11 mouse cellular contexts compared by ENCODE assay signal in genomic region chr8:78002071-78002470, GRCm38 (mm10).
DNase-seq lines count a peak whose midpoint lies in the region; ATAC-seq lines count a peak whose summit lies in the region.
"Had no signal": no experiment of that assay in that cellular context is flagged by ENCODE, and none has a peak within 500 bp of the region (broad histone marks: within the 10 kb centered on the region; RNA-seq: fewer than 3 reads in every experiment).

No protein-coding gene starts in this region.

- H3K27ac ChIP-seq in hindbrain, embryonic 15.5 days (replicated peaks) = no peak overlapping the region
- H3K27ac ChIP-seq in hindbrain, embryonic 10.5 days = no peak overlapping the region

- ATAC-seq in hindbrain, embryonic 15.5 days (ENCODE audit: low FRiP score, low read depth) = peak; percentile 23; the same call in 1 of the 2 replicates
- no peak for ATAC-seq in megakaryocyte, adult 5-6 weeks (ENCODE audit: poor library complexity, severe bottlenecking)
- no peak for ATAC-seq in megakaryocyte progenitor cell, adult 5-6 weeks (replicated peaks; ENCODE audit: poor library complexity)

- no peak overlapping the region for H3K9ac ChIP-seq in hindbrain, embryonic 15.5 days

- no peaks in the 10 kb centered on the region for H3K9me3 ChIP-seq in hindbrain, embryonic 15.5 days
- H3K9me3 ChIP-seq in hindbrain, embryonic 10.5 days = no peaks in the 10 kb centered on the region

- no peak overlapping the region for H3K4me3 ChIP-seq in hindbrain, embryonic 15.5 days
- no peak overlapping the region for H3K4me3 ChIP-seq in hindbrain, embryonic 10.5 days

- WGBS in hindbrain, embryonic 15.5 days = 20% methylated on average over 3 of the region's 3 CpGs
- 28% methylated on average over 3 of the region's 3 CpGs for WGBS in hindbrain, embryonic 10.5 days

- no peak for DNase-seq in hindbrain, embryonic 10.5 days (ENCODE audit: low spot score)
- DNase-seq in Muller cell, postnatal 12 days (ENCODE audit: inconsistent ontology term) = peak; percentile 49
- peak; percentile 55 for DNase-seq in brain, adult 2 months (ENCODE audit: low read depth, low spot score)
- DNase-seq in forelimb bud, embryonic 11.5 days (ENCODE audit: low read depth, low spot score) = peak; percentile 29
- no peak for DNase-seq in layer of hippocampus, adult 9-10 months (ENCODE audit: low spot score)
- DNase-seq: adrenal gland, postnatal 10 days; cerebellum, postnatal 14 days; kidney, adult 9 months had no signal

- 0 out of 2 replicates have a peak, but pooled peaks cover 4% of the 10 kb centered on the region for H3K4me1 ChIP-seq in hindbrain, embryonic 15.5 days (replicated peaks)
- H3K4me1 ChIP-seq in hindbrain, embryonic 10.5 days (replicated peaks) = peaks cover 12% of the 10 kb centered on the region

- H3K27me3 ChIP-seq in hindbrain, embryonic 15.5 days = no peaks in the 10 kb centered on the region
- H3K27me3 ChIP-seq in hindbrain, embryonic 10.5 days (ENCODE audit: insufficient read depth, poor library complexity, severe bottlenecking) = no peaks in the 10 kb centered on the region

- no peak overlapping the region for H3K4me2 ChIP-seq in hindbrain, embryonic 15.5 days

- H3K36me3 ChIP-seq in hindbrain, embryonic 15.5 days = no peaks in the 10 kb centered on the region
- H3K36me3 ChIP-seq in hindbrain, embryonic 10.5 days = no peaks in the 10 kb centered on the region

Comparison
In these comparisons a context has a peak if more than half of its experiments do, and no peak if none do; other contexts are left out.
1. DNase-seq: peak in Muller cell, postnatal 12 days (single experiment), brain, adult 2 months (single experiment) and forelimb bud, embryonic 11.5 days (single experiment); none in hindbrain, embryonic 10.5 days (single experiment) and layer of hippocampus, adult 9-10 months (single experiment).